Mouse (Mus musculus): ENCODE measurements around the gene Mapkapk2. TPM values are rescaled to one million over a fixed set of nuclear protein-coding genes. Genes with fewer than 3 reads are reported as not detected.

The Mapkapk2 gene
- polyA plus RNA-seq, 1 experiment from 2014 or later, result 35.9 TPM

DNA sequence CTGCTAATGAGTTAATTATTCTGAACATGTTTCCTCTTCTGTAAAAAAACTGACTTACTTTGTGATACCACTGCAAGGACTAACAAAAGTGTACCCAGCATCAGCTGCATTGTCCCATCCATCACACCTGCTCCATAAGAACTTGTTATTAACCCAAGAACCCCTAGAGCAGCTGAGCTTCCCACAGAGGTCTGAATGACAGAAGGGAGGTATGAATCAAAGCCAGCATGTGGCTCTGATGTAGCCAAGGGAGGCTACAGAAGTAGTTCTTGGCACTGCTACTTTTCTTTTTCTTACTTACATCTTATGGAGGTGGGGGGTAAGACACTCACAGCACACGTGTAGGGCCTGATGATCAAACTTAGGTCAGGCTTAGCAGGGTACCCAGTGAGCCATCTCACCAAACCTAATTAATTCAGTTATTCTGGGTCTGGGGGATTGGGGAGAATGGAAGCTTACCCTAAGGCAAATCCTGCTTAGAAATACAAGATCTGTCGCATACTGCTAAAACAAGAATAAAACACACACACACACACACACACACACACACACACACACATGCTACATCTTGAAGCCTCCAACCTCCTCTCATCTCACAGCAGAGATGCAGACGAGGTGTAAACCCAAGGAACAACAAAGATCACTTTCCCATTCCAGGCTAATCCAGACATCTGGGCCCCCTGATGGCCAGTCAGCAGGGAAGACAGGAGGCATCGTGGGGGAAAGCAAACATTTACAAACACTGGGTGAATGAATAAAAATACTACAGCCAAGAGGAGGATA is 11.5 kb downstream of the Mapkapk2 start:
- Histone ChIP-seq H3K4me2 (replicated peaks; ENCODE audit: low read depth) (no peak overlapping the region), H3K27me3 (replicated peaks; ENCODE audit: control insufficient read depth, insufficient read depth, low read length) (no peaks in the 10 kb centered on the region), H3K9me3 (ENCODE audit: control insufficient read depth) (no peaks in the 10 kb centered on the region), H3K36me3 (ENCODE audit: control insufficient read depth, insufficient read depth) (no peaks in the 10 kb centered on the region), H3K4me3 (ENCODE audit: low read depth, low read length) (no peak overlapping the region), H3K4me1 (replicated peaks; ENCODE audit: control insufficient read depth, insufficient read depth, low read length) (peaks cover 32% of the 10 kb centered on the region), H3K9ac (ENCODE audit: low read depth, low read length) (no peak overlapping the region), H3K27ac (ENCODE audit: low read depth, low read length) (no peak overlapping the region)
- 0 out of 2 replicates have a peak, but pooled peaks have one; percentile 8 for TF ChIP-seq CTCF (IDR thresholded peaks at IDR 0.05; ENCODE audit: low read depth)
- ATAC-seq, result no peak
- WGBS, result 44% methylated on average over 4 of the region's 4 CpGs

GRCm38 (mm10) chr1:131085272-131085671 is 12.4 kb downstream of the Mapkapk2 start:
- H3K9ac ChIP-seq (ENCODE audit: low read depth, low read length), result no peak overlapping the region
- no peaks in the 10 kb centered on the region for H3K27me3 ChIP-seq (replicated peaks; ENCODE audit: control insufficient read depth, insufficient read depth, low read length)
- H3K4me2 ChIP-seq (replicated peaks; ENCODE audit: low read depth), result no peak overlapping the region
- no peaks in the 10 kb centered on the region for H3K36me3 ChIP-seq (ENCODE audit: control insufficient read depth, insufficient read depth)
- no peak for TF ChIP-seq CTCF (IDR thresholded peaks at IDR 0.05; ENCODE audit: low read depth)
- H3K4me1 ChIP-seq (replicated peaks; ENCODE audit: control insufficient read depth, insufficient read depth, low read length), result peaks cover 25% of the 10 kb centered on the region
- H3K9me3 ChIP-seq (ENCODE audit: control insufficient read depth), result no peaks in the 10 kb centered on the region
- ATAC-seq, result no peak
- WGBS, result 62% methylated on average over 3 of the region's 3 CpGs
- H3K27ac ChIP-seq (ENCODE audit: low read depth, low read length), result no peak overlapping the region
- H3K4me3 ChIP-seq (ENCODE audit: low read depth, low read length), result no peak overlapping the region

GRCm38 (mm10) chr1:131084289-131084688 is 13.3 kb downstream of the Mapkapk2 start:
- Histone ChIP-seq H3K36me3 (ENCODE audit: control insufficient read depth, insufficient read depth) (no peaks in the 10 kb centered on the region), H3K9me3 (ENCODE audit: control insufficient read depth) (no peaks in the 10 kb centered on the region), H3K4me2 (replicated peaks; ENCODE audit: low read depth) (peak overlapping the region; percentile 25), H3K9ac (ENCODE audit: low read depth, low read length) (no peak overlapping the region), H3K4me3 (ENCODE audit: low read depth, low read length) (no peak overlapping the region), H3K4me1 (replicated peaks; ENCODE audit: control insufficient read depth, insufficient read depth, low read length) (peaks cover 26% of the 10 kb centered on the region), H3K27ac (ENCODE audit: low read depth, low read length) (peak overlapping the region; percentile 64; the same call in 1 of the 2 replicates), H3K27me3 (replicated peaks; ENCODE audit: control insufficient read depth, insufficient read depth, low read length) (no peaks in the 10 kb centered on the region)
- TF ChIP-seq CTCF (IDR thresholded peaks at IDR 0.05; ENCODE audit: low read depth), result no peak
- peak; percentile 64 for ATAC-seq
- WGBS, result 12% methylated on average over 8 of the region's 8 CpGs

DNA sequence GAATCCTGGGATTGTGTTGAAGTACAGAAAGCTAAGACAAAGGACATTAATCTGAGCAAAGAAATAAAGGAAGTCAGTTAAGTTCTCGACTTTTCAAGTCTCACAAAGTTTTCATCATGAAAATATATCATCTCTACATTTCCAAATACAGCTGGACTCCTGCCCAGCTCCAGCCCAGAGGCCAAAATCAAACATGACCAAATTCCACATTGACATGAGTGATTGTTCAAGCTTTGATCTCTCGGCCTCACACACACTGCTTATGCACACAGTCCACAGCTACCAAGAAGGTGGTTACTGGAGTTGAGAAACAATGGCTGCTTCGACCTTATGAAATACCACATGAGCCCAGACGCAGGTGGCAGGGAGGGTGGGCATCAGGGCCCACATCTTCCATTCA is 14.0 kb downstream of the Mapkapk2 start:
- Histone ChIP-seq H3K4me1 (replicated peaks; ENCODE audit: control insufficient read depth, insufficient read depth, low read length) (peaks cover 30% of the 10 kb centered on the region), H3K27me3 (replicated peaks; ENCODE audit: control insufficient read depth, insufficient read depth, low read length) (no peaks in the 10 kb centered on the region), H3K4me3 (ENCODE audit: low read depth, low read length) (no peak overlapping the region), H3K4me2 (replicated peaks; ENCODE audit: low read depth) (peak overlapping the region; percentile 25), H3K9ac (ENCODE audit: low read depth, low read length) (no peak overlapping the region), H3K9me3 (ENCODE audit: control insufficient read depth) (no peaks in the 10 kb centered on the region), H3K36me3 (ENCODE audit: control insufficient read depth, insufficient read depth) (no peaks in the 10 kb centered on the region), H3K27ac (ENCODE audit: low read depth, low read length) (peak overlapping the region; percentile 64; the same call in 1 of the 2 replicates)
- WGBS, result 17% methylated on average over 4 of the region's 4 CpGs
- no peak for TF ChIP-seq CTCF (IDR thresholded peaks at IDR 0.05; ENCODE audit: low read depth)
- ATAC-seq, result no peak

- H3K27me3 ChIP-seq (replicated peaks; ENCODE audit: control insufficient read depth, insufficient read depth, low read length), result no peaks in the 10 kb centered on the region
- no peaks in the 10 kb centered on the region for H3K36me3 ChIP-seq (ENCODE audit: control insufficient read depth, insufficient read depth)
- no peak overlapping the region for H3K4me3 ChIP-seq (ENCODE audit: low read depth, low read length)
- H3K27ac ChIP-seq (ENCODE audit: low read depth, low read length), result no peak overlapping the region
- H3K4me2 ChIP-seq (replicated peaks; ENCODE audit: low read depth), result no peak overlapping the region
- no peak overlapping the region for H3K9ac ChIP-seq (ENCODE audit: low read depth, low read length)
- no peak for ATAC-seq
- no peaks in the 10 kb centered on the region for H3K9me3 ChIP-seq (ENCODE audit: control insufficient read depth)
- no peak for TF ChIP-seq CTCF (IDR thresholded peaks at IDR 0.05; ENCODE audit: low read depth)
- WGBS, result 25% methylated on average over 5 of the region's 5 CpGs
- peaks cover 31% of the 10 kb centered on the region for H3K4me1 ChIP-seq (replicated peaks; ENCODE audit: control insufficient read depth, insufficient read depth, low read length)
These were observed 14.5 kb downstream of the Mapkapk2 start for GRCm38 (mm10) chr1:131083122-131083521.

GRCm38 (mm10) chr1:131080686-131081085 is 16.9 kb downstream of the Mapkapk2 start:
- Histone ChIP-seq H3K4me2 (replicated peaks; ENCODE audit: low read depth) (no peak overlapping the region), H3K9me3 (ENCODE audit: control insufficient read depth) (no peaks in the 10 kb centered on the region), H3K27me3 (replicated peaks; ENCODE audit: control insufficient read depth, insufficient read depth, low read length) (no peaks in the 10 kb centered on the region), H3K36me3 (ENCODE audit: control insufficient read depth, insufficient read depth) (no peaks in the 10 kb centered on the region), H3K4me1 (replicated peaks; ENCODE audit: control insufficient read depth, insufficient read depth, low read length) (peaks cover 25% of the 10 kb centered on the region), H3K9ac (ENCODE audit: low read depth, low read length) (no peak overlapping the region), H3K4me3 (ENCODE audit: low read depth, low read length) (no peak overlapping the region), H3K27ac (ENCODE audit: low read depth, low read length) (no peak overlapping the region)
- WGBS, result 71% methylated on average over 1 of the region's 1 CpGs
- ATAC-seq, result no peak
- TF ChIP-seq CTCF (IDR thresholded peaks at IDR 0.05; ENCODE audit: low read depth), result no peak

Measured in intestine, postnatal 0 days (tissue).